Mouse (Mus musculus) MEL (cell line): ENCODE measurements around the gene She. TPM values are rescaled to one million over a fixed set of nuclear protein-coding genes. Genes with fewer than 3 reads are reported as not detected.

ENCODE experiments used
- DNase-seq: peaks from one replicate; pipeline ENCODE4 v3.0.0; 2011; ENCODE audit warnings: low read depth, low spot score
- H3K27ac ChIP-seq: 2 replicates; pipeline ENCODE4 v1.5.1; 2012; ENCODE audit warnings: low read depth, mild to moderate bottlenecking, control low read depth, low read length, moderate library complexity; ENCODE audit not compliant: control insufficient read depth
- H3K27me3 ChIP-seq, 2 experiments: fragments of 150-350 bp in 1 of 2; sonication (generic) in 1 of 2; 2 replicates each; pipeline ENCODE4 v1.6.1; 2012; ENCODE audit warnings: low read length in 2 of 2, mild to moderate bottlenecking in 2 of 2, improper control_type of control experiment in 1 of 2, moderate library complexity in 1 of 2; ENCODE audit not compliant: insufficient read depth in 2 of 2, control insufficient read depth in 1 of 2
- H3K36me3 ChIP-seq, 2 experiments: 2 replicates each; pipeline ENCODE4 v1.6.1; 2012 to 2014; ENCODE audit warnings: low read length in 2 of 2, improper control_type of control experiment in 1 of 2, inconsistent platforms in 1 of 2, mild to moderate bottlenecking in 1 of 2; ENCODE audit not compliant: insufficient read depth in 2 of 2, control insufficient read depth in 1 of 2
- H3K4me1 ChIP-seq, 2 experiments: fragments of 150-350 bp in 1 of 2; sonication (generic) in 1 of 2; 2 replicates each; pipeline ENCODE4 v1.6.1; 2012; ENCODE audit warnings: low read length in 2 of 2, improper control_type of control experiment in 1 of 2, mild to moderate bottlenecking in 1 of 2; ENCODE audit not compliant: insufficient read depth in 2 of 2, control insufficient read depth in 1 of 2
- H3K4me3 ChIP-seq, 2 experiments: fragments of 150-350 bp in 1 of 2; sonication (generic) in 1 of 2; 2 replicates each; pipeline ENCODE4 v1.5.1; 2012; ENCODE audit warnings: low read depth in 2 of 2, low read length in 2 of 2, mild to moderate bottlenecking in 2 of 2, moderate library complexity in 2 of 2, control low read depth in 1 of 2, improper control_type of control experiment in 1 of 2; ENCODE audit not compliant: control insufficient read depth in 1 of 2, insufficient read depth in 1 of 2
- H3K79me2 ChIP-seq: 2 replicates; pipeline ENCODE4 v1.6.1; 2012; ENCODE audit warnings: mild to moderate bottlenecking, low read length, moderate library complexity; ENCODE audit not compliant: control insufficient read depth, poor library complexity, insufficient read depth
- H3K9ac ChIP-seq: 2 replicates; pipeline ENCODE4 v1.6.1; 2012; ENCODE audit warnings: low read depth, mild to moderate bottlenecking, control low read depth, low read length, moderate library complexity; ENCODE audit not compliant: control insufficient read depth, poor library complexity, severe bottlenecking
- H3K9me3 ChIP-seq: fragments of 150-350 bp; sonication (generic); replicated peaks from 2 replicates; pipeline ENCODE4 v1.6.1; 2012; ENCODE audit warnings: mild to moderate bottlenecking, low read length, improper control_type of control experiment, moderate library complexity; ENCODE audit not compliant: insufficient read depth
- BHLHE40 ChIP-seq: IDR thresholded peaks from 2 replicates; pipeline ENCODE4 v1.6.1; 2012; ENCODE audit warnings: low read depth, mild to moderate bottlenecking, inconsistent platforms, low read length, improper control_type of control experiment, borderline replicate concordance
- CHD1 ChIP-seq: IDR thresholded peaks from 2 replicates; pipeline ENCODE4 v1.6.1; 2012; ENCODE audit warnings: low read depth, mild to moderate bottlenecking, inconsistent platforms, low read length, improper control_type of control experiment
- CHD2 ChIP-seq: IDR thresholded peaks from 2 replicates; pipeline ENCODE4 v1.6.1; 2011; ENCODE audit warnings: low read length, improper control_type of control experiment
- E2F4 ChIP-seq: IDR thresholded peaks from 2 replicates; pipeline ENCODE4 v1.6.1; 2011; ENCODE audit warnings: low read depth, low read length, improper control_type of control experiment, borderline replicate concordance
- ELF1 ChIP-seq: IDR thresholded peaks from 2 replicates; pipeline ENCODE4 v1.6.1; 2014; ENCODE audit warnings: low read depth, mild to moderate bottlenecking, inconsistent platforms, low read length, improper control_type of control experiment, moderate library complexity
- EP300 ChIP-seq, 2 experiments: IDR thresholded peaks; 2 replicates each; pipeline ENCODE4 v1.6.1; 2011; ENCODE audit warnings: improper control_type of control experiment in 2 of 2, low read length in 2 of 2, low read depth in 1 of 2, mild to moderate bottlenecking in 1 of 2
- ETS1 ChIP-seq: IDR thresholded peaks from 2 replicates; pipeline ENCODE4 v1.6.1; 2012; ENCODE audit warnings: low read depth, mild to moderate bottlenecking, inconsistent platforms, low read length, improper control_type of control experiment, moderate library complexity
- GABPA ChIP-seq: IDR thresholded peaks from 2 replicates; pipeline ENCODE4 v1.6.1; 2012; ENCODE audit warnings: low read depth, mild to moderate bottlenecking, inconsistent platforms, low read length, improper control_type of control experiment, moderate library complexity
- HCFC1 ChIP-seq: IDR thresholded peaks from 2 replicates; pipeline ENCODE4 v1.6.1; 2012; ENCODE audit warnings: low read depth, mild to moderate bottlenecking, inconsistent platforms, low read length, improper control_type of control experiment, moderate library complexity
- MAZ ChIP-seq: IDR thresholded peaks from 2 replicates; pipeline ENCODE4 v1.6.1; 2012; ENCODE audit warnings: low read depth, mild to moderate bottlenecking, inconsistent platforms, low read length, improper control_type of control experiment
- MEF2A ChIP-seq: IDR thresholded peaks from 2 replicates; pipeline ENCODE4 v1.6.1; 2014; ENCODE audit warnings: low read depth, mild to moderate bottlenecking, inconsistent platforms, low read length, improper control_type of control experiment; ENCODE audit not compliant: poor library complexity, insufficient replicate concordance, severe bottlenecking; ENCODE audit errors: extremely low read depth
- MXI1 ChIP-seq: IDR thresholded peaks from 2 replicates; pipeline ENCODE4 v1.6.1; 2011; ENCODE audit warnings: mild to moderate bottlenecking, low read depth, low read length, improper control_type of control experiment
- MYB ChIP-seq: IDR thresholded peaks from 2 replicates; pipeline ENCODE4 v1.6.1; 2011; ENCODE audit warnings: mild to moderate bottlenecking, low read depth, low read length, improper control_type of control experiment
- MYC ChIP-seq: IDR thresholded peaks from 2 replicates; pipeline ENCODE4 v1.6.1; 2011; ENCODE audit warnings: low read depth, mild to moderate bottlenecking, low read length, improper control_type of control experiment, moderate library complexity
- NRF1 ChIP-seq: IDR thresholded peaks from 2 replicates; pipeline ENCODE4 v1.6.1; 2014; ENCODE audit warnings: low read depth, mild to moderate bottlenecking, inconsistent platforms, low read length, improper control_type of control experiment, moderate library complexity; ENCODE audit not compliant: poor library complexity, insufficient read depth, severe bottlenecking
- POLR2A ChIP-seq, 2 experiments: IDR thresholded peaks; 2 replicates each; pipeline ENCODE4 v1.6.1; 2011 to 2012; ENCODE audit warnings: low read length in 2 of 2, mild to moderate bottlenecking in 2 of 2, control low read depth in 1 of 2, improper control_type of control experiment in 1 of 2, low read depth in 1 of 2, moderate library complexity in 1 of 2; ENCODE audit not compliant: control insufficient read depth in 1 of 2, insufficient read depth in 1 of 2, poor library complexity in 1 of 2
- POLR2AphosphoS2 ChIP-seq: IDR thresholded peaks from 2 replicates; pipeline ENCODE4 v1.6.1; 2011; ENCODE audit warnings: low read length, improper control_type of control experiment
- RCOR1 ChIP-seq: IDR thresholded peaks from 2 replicates; pipeline ENCODE4 v1.6.1; 2012; ENCODE audit warnings: low read depth, mild to moderate bottlenecking, inconsistent platforms, low read length, improper control_type of control experiment
- SMC3 ChIP-seq: IDR thresholded peaks from 2 replicates; pipeline ENCODE4 v1.6.1; 2011; ENCODE audit warnings: low read depth, low read length, improper control_type of control experiment
- TAL1 ChIP-seq: IDR thresholded peaks from 2 replicates; pipeline ENCODE4 v1.6.1; 2012; ENCODE audit warnings: mild to moderate bottlenecking, inconsistent platforms, low read length, moderate library complexity, mixed read lengths
- TBP ChIP-seq: IDR thresholded peaks from 2 replicates; pipeline ENCODE4 v1.8.0; 2011; ENCODE audit warnings: low read depth, low read length, improper control_type of control experiment
- TCF12 ChIP-seq: IDR thresholded peaks from 2 replicates; pipeline ENCODE4 v1.6.1; 2014; ENCODE audit warnings: low read depth, mild to moderate bottlenecking, inconsistent platforms, low read length, improper control_type of control experiment, moderate library complexity
- USF1 ChIP-seq: IDR thresholded peaks from 2 replicates; pipeline ENCODE4 v1.6.1; 2014; ENCODE audit warnings: low read depth, mild to moderate bottlenecking, inconsistent platforms, low read length, improper control_type of control experiment, moderate library complexity
- USF2 ChIP-seq, 2 experiments: IDR thresholded peaks; 2 replicates each; pipeline ENCODE4 v1.6.1; 2011 to 2012; ENCODE audit warnings: improper control_type of control experiment in 2 of 2, low read length in 2 of 2, borderline replicate concordance in 1 of 2, inconsistent platforms in 1 of 2, low read depth in 1 of 2, mild to moderate bottlenecking in 1 of 2; ENCODE audit not compliant: insufficient read depth in 1 of 2
- polyA plus RNA-seq, 2 experiments: library from polyadenylated mRNA; stranded (reverse) in 1 of 2; unstranded in 1 of 2; fragments of >175 nt in 1 of 2; fragments of >200 nt in 1 of 2; gene quantifications; 2 replicates each; pipeline versions ENCODE4 v1.2.1 to v1.2.4; 2012; ENCODE audit warnings: low replicate concordance in 2 of 2, low read depth in 1 of 2; ENCODE audit not compliant: insufficient read length in 2 of 2, insufficient read depth in 1 of 2, missing spikeins in 1 of 2
- total RNA-seq: library from RNA; depleted of rRNA; stranded (reverse); fragments of 300-350 nt; gene quantifications from 2 replicates; pipeline ENCODE4 v1.2.3, GENCODE M21; 2012

Gene She
- total and polyA plus RNA-seq, 3 experiments = 3.3 to 3.5 TPM; not detected in 1

DNA sequence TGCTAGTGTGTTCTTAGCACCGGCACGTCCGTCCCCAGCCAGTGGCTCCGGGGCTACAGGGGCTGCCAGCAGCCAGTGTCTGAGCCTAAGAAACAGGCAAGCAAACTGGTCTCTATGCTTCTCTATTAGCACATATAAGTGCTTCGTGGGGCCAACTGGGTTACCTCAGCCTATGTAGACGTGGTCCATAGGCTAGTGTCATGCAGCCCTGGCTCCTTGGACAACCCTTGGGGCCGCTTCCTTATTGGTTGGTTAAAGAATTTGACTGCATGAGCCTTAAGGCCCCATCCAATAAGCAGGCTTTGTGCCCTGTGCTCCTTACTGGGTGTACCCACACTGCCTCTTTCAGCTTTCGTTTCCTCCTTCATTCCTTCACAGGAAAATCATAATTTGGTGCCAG, 44.6 kb downstream of the She start:
- H3K4me1 ChIP-seq = peaks cover 9 to 29% of the 10 kb centered on the region in 2 experiments

DNA sequence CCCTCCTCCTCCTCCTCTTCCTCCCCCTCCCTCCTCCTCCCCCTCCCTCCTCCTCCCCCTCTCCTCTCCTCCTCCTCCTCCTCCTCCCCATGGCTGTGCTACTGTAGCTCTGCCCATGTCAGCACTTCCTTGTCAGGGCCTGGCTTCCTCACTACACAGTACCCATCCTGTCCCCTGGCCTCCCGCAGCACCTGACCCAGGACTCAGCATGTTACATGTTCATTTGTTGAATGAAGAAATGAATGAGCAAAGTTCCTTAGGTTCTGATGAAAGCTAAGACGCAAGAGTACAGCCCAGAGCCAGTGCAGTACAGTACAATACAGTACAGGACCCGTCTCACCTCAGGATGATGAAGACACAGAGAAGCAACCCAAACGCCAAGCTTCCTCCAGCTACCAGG, 45.3 kb downstream of the She start:
- H3K36me3 ChIP-seq = peaks cover 0 to 16% of the 10 kb centered on the region in 2 experiments; a peak in 2 of 4 replicates
- H3K9ac ChIP-seq = no peak overlapping the region
- H3K4me1 ChIP-seq = peaks cover 6 to 23% of the 10 kb centered on the region in 2 experiments
- H3K4me3 ChIP-seq = no peak overlapping the region
- DNase-seq = no peak
- no peaks in the 10 kb centered on the region for H3K79me2 ChIP-seq
- H3K27ac ChIP-seq = no peak overlapping the region
- no peaks in the 10 kb centered on the region for H3K27me3 ChIP-seq
- TF ChIP-seq E2F4 = no peak
- TF ChIP-seq MYC = no peak
- no peak for TF ChIP-seq POLR2AphosphoS2
- TF ChIP-seq CHD1 = no peak
- no peak for TF ChIP-seq USF2 (IDR thresholded peaks at IDR 0.05; ENCODE audit: borderline replicate concordance in 1 of 2, insufficient read depth in 1 of 2, low read depth in 1 of 2, low read length in 2 of 2)
- no peak for TF ChIP-seq GABPA
- TF ChIP-seq POLR2A (IDR thresholded peaks at IDR 0.05; ENCODE audit: control insufficient read depth in 1 of 2, insufficient read depth in 1 of 2, low read depth in 1 of 2, low read length in 2 of 2, poor library complexity in 1 of 2) = no peak
- TF ChIP-seq CHD2 = no peak
- no peak for TF ChIP-seq NRF1
- no peak for TF ChIP-seq BHLHE40
- TF ChIP-seq USF1 = no peak
- no peak for TF ChIP-seq SMC3
- TF ChIP-seq TBP = no peak
- no peak for TF ChIP-seq HCFC1
- no peak for TF ChIP-seq MAZ
- TF ChIP-seq TCF12 = no peak
- TF ChIP-seq MEF2A = no peak
- no peak for TF ChIP-seq ELF1
- no peaks in the 10 kb centered on the region for H3K9me3 ChIP-seq

More for the DNA sequence above, 44.6 kb downstream of the She start:
- Histone ChIP-seq H3K27me3 (no peaks in the 10 kb centered on the region), H3K9me3 (no peaks in the 10 kb centered on the region), H3K79me2 (no peaks in the 10 kb centered on the region), H3K4me3 (no peak overlapping the region), H3K27ac (no peak overlapping the region), H3K9ac (no peak overlapping the region), H3K36me3 (peaks cover 0 to 23% of the 10 kb centered on the region in 2 experiments; a peak in 2 of 4 replicates)
- no peak for DNase-seq
- no peak for TF ChIP-seq RCOR1
- TF ChIP-seq TAL1 = no peak
- TF ChIP-seq GABPA = no peak
- no peak for TF ChIP-seq EP300 (IDR thresholded peaks at IDR 0.05; ENCODE audit: low read depth in 1 of 2, low read length in 2 of 2)
- no peak for TF ChIP-seq MYB
- no peak for TF ChIP-seq ETS1
- TF ChIP-seq HCFC1 = no peak
- no peak for TF ChIP-seq MAZ
- no peak for TF ChIP-seq MXI1
- no peak for TF ChIP-seq ELF1
